Mouse (Mus musculus): ENCODE data around the gene Wdr18.
"Not testable (repeated sequence)": the region's sequence is repeated elsewhere in the genome, so short reads cannot be mapped to it uniquely, and the experiment has no call there.

The Wdr18 gene

GRCm38 (mm10) chr10:79946752-79947322 lies 13.1 kb upstream of the Wdr18 start:
- no peak for DNase-seq (ENCODE audit: extremely low read depth, low read depth)

GRCm38 (mm10) chr10:79947502-79947901 lies 12.4 kb upstream of the Wdr18 start:
- DNase-seq (ENCODE audit: extremely low read depth, low read depth): no peak

- DNase-seq (ENCODE audit: extremely low read depth, low read depth): no peak
Observed at GRCm38 (mm10) chr10:79949873-79950272, 10.1 kb upstream of the Wdr18 start.

- no peak for DNase-seq (ENCODE audit: extremely low read depth, low read depth)
Observed at GRCm38 (mm10) chr10:79950661-79951060, 9.3 kb upstream of the Wdr18 start.

- no peak for DNase-seq (ENCODE audit: extremely low read depth, low read depth)
Observed at GRCm38 (mm10) chr10:79953946-79954345, 6.0 kb upstream of the Wdr18 start.

GRCm38 (mm10) chr10:79955691-79956090 lies 4.3 kb upstream of the Wdr18 start:
- no peak for DNase-seq (ENCODE audit: extremely low read depth, low read depth)

- DNase-seq (ENCODE audit: extremely low read depth, low read depth): no peak
Observed at GRCm38 (mm10) chr10:79956643-79957154, 3.3 kb upstream of the Wdr18 start.

GRCm38 (mm10) chr10:79958140-79958816 lies 1.7 kb upstream of the Wdr18 start:
- peak; percentile 41 for DNase-seq (ENCODE audit: extremely low read depth, low read depth)

GRCm38 (mm10) chr10:79959412-79959811 lies 540 bp upstream of the Wdr18 start:
- DNase-seq (ENCODE audit: extremely low read depth, low read depth): not testable (repeated sequence)

- DNase-seq (ENCODE audit: extremely low read depth, low read depth): no peak
Observed at GRCm38 (mm10) chr10:79960671-79961294, 831 bp downstream of the Wdr18 start.

- no peak for DNase-seq (ENCODE audit: extremely low read depth, low read depth)
Observed at GRCm38 (mm10) chr10:79964727-79965126, 4.8 kb downstream of the Wdr18 start.

GRCm38 (mm10) chr10:79965325-79965724 lies 5.4 kb downstream of the Wdr18 start:
- DNase-seq (ENCODE audit: extremely low read depth, low read depth): no peak

- no peak for DNase-seq (ENCODE audit: extremely low read depth, low read depth)
Observed at GRCm38 (mm10) chr10:79966886-79967400, 7.0 kb downstream of the Wdr18 start.

GRCm38 (mm10) chr10:79968181-79968580 lies 8.2 kb downstream of the Wdr18 start:
- no peak for DNase-seq (ENCODE audit: extremely low read depth, low read depth)

GRCm38 (mm10) chr10:79969124-79969568 lies 9.2 kb downstream of the Wdr18 start:
- no peak for DNase-seq (ENCODE audit: extremely low read depth, low read depth)

GRCm38 (mm10) chr10:79970415-79971182 lies 10.6 kb downstream of the Wdr18 start, which contains the start of gene Grin3b:
Gene Grin3b (plus strand): TSS chr10:79970715.
- no peak for DNase-seq (ENCODE audit: extremely low read depth, low read depth)

- DNase-seq (ENCODE audit: extremely low read depth, low read depth): no peak
Observed at GRCm38 (mm10) chr10:79971183-79971497, 11.2 kb downstream of the Wdr18 start.

- no peak for DNase-seq (ENCODE audit: extremely low read depth, low read depth)
Observed at GRCm38 (mm10) chr10:79972831-79973230, 12.9 kb downstream of the Wdr18 start.

GRCm38 (mm10) chr10:79974087-79974486 lies 14.1 kb downstream of the Wdr18 start:
- DNase-seq (ENCODE audit: extremely low read depth, low read depth): no peak

GRCm38 (mm10) chr10:79974668-79975067 lies 14.7 kb downstream of the Wdr18 start:
- no peak for DNase-seq (ENCODE audit: extremely low read depth, low read depth)

GRCm38 (mm10) chr10:79976071-79976721 lies 16.2 kb downstream of the Wdr18 start:
- no peak for DNase-seq (ENCODE audit: extremely low read depth, low read depth)

Data from MEL-GATA-1-ER (cell line).